In the genomic region with DNA sequence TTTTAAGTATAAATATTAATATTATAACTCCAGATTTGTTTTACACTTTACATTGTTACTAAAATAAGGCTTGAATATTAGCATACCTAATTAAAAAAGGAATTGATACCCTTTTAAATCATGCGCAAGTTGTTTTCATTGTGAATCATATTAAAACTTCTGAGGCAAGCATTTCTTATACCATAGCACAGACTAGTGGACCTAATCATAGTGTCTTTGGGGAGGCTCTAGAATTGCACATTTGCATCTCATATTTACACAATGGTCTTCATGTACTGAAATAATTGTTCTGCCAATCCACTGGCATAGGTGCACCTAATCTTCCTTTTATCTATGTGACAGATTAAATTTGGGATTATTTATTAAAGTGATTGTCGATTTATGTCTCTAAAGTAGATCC, we compare ENCODE assay signal across 13 mouse cellular contexts.
"Had no signal": no experiment of that assay in that cellular context is flagged by ENCODE, and none has a peak within 500 bp of the region (broad histone marks: within the 10 kb centered on the region; RNA-seq: fewer than 3 reads in every experiment).

No protein-coding gene starts in this region.

- H3K4me2 ChIP-seq: limb, embryonic 15.5 days; liver, embryonic 12.5 days; lung, embryonic 15.5 days; neural tube, embryonic 15.5 days had no signal

- DNase-seq: kidney, adult 11 months; kidney, postnatal 14 days; layer of hippocampus, postnatal 36 days; lung, postnatal 14 days; right cerebral cortex, adult 18-20 months; right cerebral cortex, postnatal 25 days; thymus, adult 18-20 months; thymus, postnatal 14 days had no signal

- H3K36me3 ChIP-seq: limb, embryonic 15.5 days; liver, embryonic 12.5 days; lung, embryonic 15.5 days; neural tube, embryonic 15.5 days had no signal

- ATAC-seq: liver, embryonic 12.5 days had no signal

- H3K4me1 ChIP-seq: limb, embryonic 15.5 days; liver, embryonic 12.5 days; lung, embryonic 15.5 days; neural tube, embryonic 15.5 days had no signal

- H3K4me3 ChIP-seq: limb, embryonic 15.5 days; liver, embryonic 12.5 days; lung, embryonic 15.5 days; myocyte; neural tube, embryonic 15.5 days had no signal

- H3K9me3 ChIP-seq: limb, embryonic 15.5 days; liver, embryonic 12.5 days; lung, embryonic 15.5 days; neural tube, embryonic 15.5 days had no signal

- H3K27me3 ChIP-seq: limb, embryonic 15.5 days; liver, embryonic 12.5 days; lung, embryonic 15.5 days; neural tube, embryonic 15.5 days had no signal

- H3K9ac ChIP-seq: limb, embryonic 15.5 days; liver, embryonic 12.5 days; lung, embryonic 15.5 days; neural tube, embryonic 15.5 days had no signal

- H3K27ac ChIP-seq: limb, embryonic 15.5 days; liver, embryonic 12.5 days; lung, embryonic 15.5 days; neural tube, embryonic 15.5 days had no signal
